Mouse (Mus musculus): ENCODE data around the gene Cdc26. TPM values are rescaled to one million over a fixed set of nuclear protein-coding genes. Genes with fewer than 3 reads are reported as not detected.

The Cdc26 gene
- polyA plus RNA-seq, 1 experiment: 54.3 TPM

DNA sequence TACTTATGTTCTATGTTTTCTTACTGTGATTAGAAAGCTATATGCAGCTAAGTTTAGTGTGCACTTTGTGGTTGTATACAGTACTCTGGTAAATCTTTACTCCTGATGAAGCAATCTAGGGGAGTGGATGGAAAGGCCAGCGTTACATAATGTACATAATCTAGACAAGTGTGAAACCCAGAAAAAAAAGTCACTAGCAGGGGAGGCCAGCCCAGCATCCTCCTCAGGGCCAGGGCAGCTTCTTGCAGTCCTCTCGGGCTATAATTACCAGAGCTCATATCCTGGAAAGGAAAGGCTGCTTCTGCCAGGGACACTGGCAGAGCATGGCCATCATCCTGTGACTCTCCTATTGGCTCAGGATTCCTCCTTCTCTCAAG is 60.1 kb downstream of the Cdc26 start:
- TF ChIP-seq POLR2A (IDR thresholded peaks at IDR 0.05; ENCODE audit: control insufficient read depth, extremely low read depth, insufficient read depth, low read length, poor library complexity) (no peak), CTCF (IDR thresholded peaks at IDR 0.05; ENCODE audit: borderline replicate concordance, control insufficient read depth, extremely low read depth, insufficient read depth, low read length, poor library complexity) (no peak)
- 94% methylated on average over 2 of the region's 2 CpGs for WGBS
- H3K4me3 ChIP-seq (ENCODE audit: control insufficient read depth, insufficient read depth, low read length): no peak overlapping the region
- peaks cover 31% of the 10 kb centered on the region for H3K36me3 ChIP-seq (ENCODE audit: control insufficient read depth, insufficient read depth, low read length)
- no peak for DNase-seq
- H3K27ac ChIP-seq (ENCODE audit: control insufficient read depth, insufficient read depth, low read length): no peak overlapping the region
- H3K27me3 ChIP-seq (ENCODE audit: control insufficient read depth, insufficient read depth, low read length): no peaks in the 10 kb centered on the region
- no peaks in the 10 kb centered on the region for H3K4me1 ChIP-seq (replicated peaks; ENCODE audit: control insufficient read depth, insufficient read depth, low read length)

DNA sequence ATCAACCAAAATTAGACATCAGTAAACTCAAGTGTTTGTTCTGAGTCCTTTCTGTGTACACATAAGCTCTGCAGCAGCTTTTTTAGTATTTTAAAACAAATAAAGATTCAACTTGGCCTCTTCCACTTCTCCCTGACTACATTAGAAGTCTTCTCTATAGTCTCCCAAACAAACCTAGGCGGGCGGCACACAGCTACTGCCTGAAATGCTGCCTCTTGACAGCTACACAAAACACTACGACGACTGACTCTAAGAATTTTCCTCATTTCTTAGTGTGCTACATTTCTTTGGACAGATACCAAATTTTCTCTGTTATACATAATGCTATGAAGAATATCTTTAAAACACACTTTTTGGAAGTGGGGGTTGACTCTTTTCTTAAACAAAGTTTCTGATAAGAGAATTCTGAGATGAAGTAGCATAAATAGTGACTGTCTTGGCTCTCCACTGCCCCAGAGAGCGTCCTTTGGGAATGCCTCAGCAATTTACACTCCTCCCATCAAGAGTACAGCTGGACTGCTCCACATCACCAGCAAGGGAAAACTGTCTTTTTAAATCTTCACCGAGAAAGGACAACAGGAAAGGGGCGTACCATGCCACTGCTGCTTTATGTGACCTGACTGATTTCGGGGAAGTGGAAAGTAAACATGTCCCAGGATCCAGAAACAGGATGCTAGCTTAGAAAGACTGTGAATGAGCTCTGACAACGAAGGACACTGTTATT is 60.7 kb downstream of the Cdc26 start:
- Histone ChIP-seq H3K27ac (ENCODE audit: control insufficient read depth, insufficient read depth, low read length) (no peak overlapping the region), H3K4me1 (replicated peaks; ENCODE audit: control insufficient read depth, insufficient read depth, low read length) (no peaks in the 10 kb centered on the region), H3K36me3 (ENCODE audit: control insufficient read depth, insufficient read depth, low read length) (peaks cover 32% of the 10 kb centered on the region), H3K4me3 (ENCODE audit: control insufficient read depth, insufficient read depth, low read length) (no peak overlapping the region), H3K27me3 (ENCODE audit: control insufficient read depth, insufficient read depth, low read length) (no peaks in the 10 kb centered on the region)
- TF ChIP-seq POLR2A (IDR thresholded peaks at IDR 0.05; ENCODE audit: control insufficient read depth, extremely low read depth, insufficient read depth, low read length, poor library complexity) (no peak), CTCF (IDR thresholded peaks at IDR 0.05; ENCODE audit: borderline replicate concordance, control insufficient read depth, extremely low read depth, insufficient read depth, low read length, poor library complexity) (no peak)
- DNase-seq: no peak
- WGBS: 82% methylated on average over 9 of the region's 9 CpGs

DNA sequence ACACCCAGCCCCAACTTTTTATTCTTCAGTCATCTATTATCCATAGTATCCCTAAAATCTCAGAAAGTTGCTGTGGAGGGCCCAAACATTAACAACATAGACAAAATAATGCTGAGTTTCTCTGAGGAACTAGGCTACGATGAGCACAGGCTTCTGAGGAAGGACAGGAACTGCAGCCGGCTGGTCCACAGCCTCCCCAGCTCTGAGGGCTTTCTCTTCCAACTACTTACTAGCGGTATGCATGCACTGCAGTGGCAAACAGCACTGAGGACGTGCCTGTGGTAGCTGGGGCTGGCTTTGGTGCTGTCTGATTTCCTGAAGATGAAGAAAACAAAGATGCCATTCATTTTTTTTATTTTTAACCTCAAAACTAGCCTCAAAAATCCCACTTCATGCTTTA is 62.6 kb downstream of the Cdc26 start:
- no peak overlapping the region for H3K27ac ChIP-seq (ENCODE audit: control insufficient read depth, insufficient read depth, low read length)
- WGBS: 62% methylated on average over 4 of the region's 4 CpGs
- DNase-seq: no peak
- peaks cover 31% of the 10 kb centered on the region for H3K36me3 ChIP-seq (ENCODE audit: control insufficient read depth, insufficient read depth, low read length)
- TF ChIP-seq CTCF (IDR thresholded peaks at IDR 0.05; ENCODE audit: borderline replicate concordance, control insufficient read depth, extremely low read depth, insufficient read depth, low read length, poor library complexity) (no peak), POLR2A (IDR thresholded peaks at IDR 0.05; ENCODE audit: control insufficient read depth, extremely low read depth, insufficient read depth, low read length, poor library complexity) (no peak)
- no peaks in the 10 kb centered on the region for H3K4me1 ChIP-seq (replicated peaks; ENCODE audit: control insufficient read depth, insufficient read depth, low read length)
- no peaks in the 10 kb centered on the region for H3K27me3 ChIP-seq (ENCODE audit: control insufficient read depth, insufficient read depth, low read length)
- no peak overlapping the region for H3K4me3 ChIP-seq (ENCODE audit: control insufficient read depth, insufficient read depth, low read length)

DNA sequence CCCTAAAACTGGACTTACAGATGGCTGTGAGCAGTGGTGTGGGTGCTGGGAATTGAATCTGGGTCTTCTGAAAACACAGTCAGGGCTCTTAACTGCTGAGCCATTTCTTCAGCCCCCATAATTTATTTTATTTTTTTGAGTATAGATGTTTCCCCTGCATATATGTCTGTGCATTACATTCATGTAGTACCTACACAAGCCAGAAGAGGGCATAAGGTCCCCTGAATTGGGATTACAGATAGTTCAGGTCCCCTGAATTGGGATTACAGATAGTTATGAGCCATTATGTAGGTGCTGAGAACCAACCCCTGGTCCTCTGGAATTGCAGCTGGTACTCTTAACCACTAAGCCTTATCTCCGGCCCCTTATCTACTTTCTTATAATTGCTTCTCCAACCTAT is 64.4 kb downstream of the Cdc26 start:
- Histone ChIP-seq H3K36me3 (ENCODE audit: control insufficient read depth, insufficient read depth, low read length) (peaks cover 47% of the 10 kb centered on the region), H3K27ac (ENCODE audit: control insufficient read depth, insufficient read depth, low read length) (no peak overlapping the region), H3K27me3 (ENCODE audit: control insufficient read depth, insufficient read depth, low read length) (no peaks in the 10 kb centered on the region), H3K4me1 (replicated peaks; ENCODE audit: control insufficient read depth, insufficient read depth, low read length) (no peaks in the 10 kb centered on the region), H3K4me3 (ENCODE audit: control insufficient read depth, insufficient read depth, low read length) (no peak overlapping the region)
- WGBS: 96% methylated on average over 1 of the region's 1 CpGs
- DNase-seq: peak; percentile 34
- no peak for TF ChIP-seq CTCF (IDR thresholded peaks at IDR 0.05; ENCODE audit: borderline replicate concordance, control insufficient read depth, extremely low read depth, insufficient read depth, low read length, poor library complexity)
- TF ChIP-seq POLR2A (IDR thresholded peaks at IDR 0.05; ENCODE audit: control insufficient read depth, extremely low read depth, insufficient read depth, low read length, poor library complexity): no peak

DNA sequence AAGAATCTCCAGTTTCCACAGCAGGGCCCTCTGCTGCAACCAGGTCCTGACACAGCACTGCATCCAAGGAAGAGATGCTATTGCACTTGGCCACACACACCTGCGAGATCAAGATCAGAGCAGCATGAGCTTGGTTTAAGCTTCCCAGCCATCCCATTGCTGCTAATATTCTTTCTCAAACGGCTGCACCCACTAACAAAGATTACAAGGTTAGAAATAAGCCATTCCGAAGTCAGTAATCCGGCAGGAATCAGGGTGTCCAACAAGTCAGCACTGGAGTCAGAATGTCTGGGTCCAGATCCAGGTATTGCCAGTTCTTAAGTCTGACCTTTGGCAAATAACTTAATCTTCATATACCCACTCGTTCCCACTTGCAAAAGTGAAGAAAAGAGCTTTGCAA is 69.9 kb downstream of the Cdc26 start:
- DNase-seq: no peak
- TF ChIP-seq CTCF (IDR thresholded peaks at IDR 0.05; ENCODE audit: borderline replicate concordance, control insufficient read depth, extremely low read depth, insufficient read depth, low read length, poor library complexity): no peak
- TF ChIP-seq POLR2A (IDR thresholded peaks at IDR 0.05; ENCODE audit: control insufficient read depth, extremely low read depth, insufficient read depth, low read length, poor library complexity): no peak
- 97% methylated on average over 5 of the region's 5 CpGs for WGBS
- H3K27me3 ChIP-seq (ENCODE audit: control insufficient read depth, insufficient read depth, low read length): no peaks in the 10 kb centered on the region
- H3K36me3 ChIP-seq (ENCODE audit: control insufficient read depth, insufficient read depth, low read length): peaks cover 63% of the 10 kb centered on the region
- H3K4me1 ChIP-seq (replicated peaks; ENCODE audit: control insufficient read depth, insufficient read depth, low read length): no peaks in the 10 kb centered on the region
- no peak overlapping the region for H3K4me3 ChIP-seq (ENCODE audit: control insufficient read depth, insufficient read depth, low read length)
- H3K27ac ChIP-seq (ENCODE audit: control insufficient read depth, insufficient read depth, low read length): no peak overlapping the region

Other genes with a start within 250 kb of the Cdc26 start
- gene Zfp37, start 177.6 kb downstream of the Cdc26 start, polyA plus RNA-seq (2012; rRNA removed): 0.04 and 0.12 TPM in 2 replicates
- 19.0 and 21.6 TPM in 2 replicates for gene Slc31a2, start 146.1 kb downstream of the Cdc26 start, polyA plus RNA-seq (2012; rRNA removed)
- 59.3 and 59.5 TPM in 2 replicates for gene Fkbp15, start 48.1 kb downstream of the Cdc26 start, polyA plus RNA-seq (2012; rRNA removed)
- gene Slc31a1, start 47.9 kb downstream of the Cdc26 start, polyA plus RNA-seq (2012; rRNA removed): 10.5 TPM in 2 replicates
- gene Prpf4, start 155 bp upstream of the Cdc26 start, polyA plus RNA-seq (2012; rRNA removed): 21.1 and 23.9 TPM in 2 replicates
- 23.7 and 25.8 TPM in 2 replicates for gene Rnf183, start 26.6 kb upstream of the Cdc26 start, polyA plus RNA-seq (2012; rRNA removed)
- gene Wdr31, start 62.3 kb upstream of the Cdc26 start, polyA plus RNA-seq (2012; rRNA removed): 1.6 and 1.9 TPM in 2 replicates
- gene Bspry, start 71.4 kb upstream of the Cdc26 start, polyA plus RNA-seq (2012; rRNA removed): 19.7 and 19.8 TPM in 2 replicates
- 4.5 and 7.0 TPM in 2 replicates for gene Hdhd3, start 94.8 kb upstream of the Cdc26 start, polyA plus RNA-seq (2012; rRNA removed)
- 56.2 and 75.9 TPM in 2 replicates for gene Alad, start 111.3 kb upstream of the Cdc26 start, polyA plus RNA-seq (2012; rRNA removed)
- 18.0 and 20.9 TPM in 2 replicates for gene Pole3, start 116.4 kb upstream of the Cdc26 start, polyA plus RNA-seq (2012; rRNA removed)
- 0.15 and 0.16 TPM in 2 replicates for gene 4933430I17Rik, start 116.7 kb upstream of the Cdc26 start, polyA plus RNA-seq (2012; rRNA removed)
- 61.1 and 81.3 TPM in 2 replicates for gene Rgs3, start 151.2 kb upstream of the Cdc26 start, polyA plus RNA-seq (2012; rRNA removed)

Measured in thymus, adult 2 months (tissue).